Mouse (Mus musculus) erythroblast, embryonic 14.5 days (primary cell): ENCODE results near the gene B230118H07Rik. TPM values are rescaled to one million over a fixed set of nuclear protein-coding genes. Genes with fewer than 3 reads are reported as not detected.
A peak's percentile ranks its signal among the peaks of the same experiment; 100 is the strongest.

ENCODE experiments used
- H3K27me3 ChIP-seq: 2 replicates; pipeline ENCODE4 v1.6.1; 2012; ENCODE audit warnings: inconsistent platforms; ENCODE audit not compliant: control insufficient read depth
- H3K36me3 ChIP-seq: 2 replicates; pipeline ENCODE4 v1.6.1; 2012; ENCODE audit warnings: mild to moderate bottlenecking, inconsistent platforms; ENCODE audit not compliant: control insufficient read depth
- H3K4me1 ChIP-seq: 2 replicates; pipeline ENCODE4 v1.6.1; 2012; ENCODE audit warnings: inconsistent platforms; ENCODE audit not compliant: control insufficient read depth
- H3K4me3 ChIP-seq: replicated peaks from 2 replicates; pipeline ENCODE3; 2012; ENCODE audit warnings: moderate library complexity, mild to moderate bottlenecking, inconsistent platforms
- H3K9me3 ChIP-seq: 2 replicates; pipeline ENCODE4 v1.6.1; 2012; ENCODE audit warnings: low read length, inconsistent platforms, mixed read lengths; ENCODE audit not compliant: control insufficient read depth
- GATA1 ChIP-seq: IDR thresholded peaks from 2 replicates; pipeline ENCODE4 v1.6.1; 2012; ENCODE audit warnings: low read length, inconsistent platforms, mixed read lengths
- TAL1 ChIP-seq: IDR thresholded peaks from 3 replicates; pipeline ENCODE4 v1.6.1; 2012; ENCODE audit warnings: low read length, inconsistent platforms, mixed read lengths
- polyA plus RNA-seq: library from polyadenylated mRNA; stranded (reverse); fragments of >175 nt; gene quantifications from 2 replicates; pipeline ENCODE4 v1.2.3, GENCODE M21; 2012

B230118H07Rik gene
- 0.05 and 0.13 TPM in 2 replicates for polyA plus RNA-seq

- peaks cover 6% of the 10 kb centered on the region for H3K4me1 ChIP-seq
- no peaks in the 10 kb centered on the region for H3K27me3 ChIP-seq
- 0 out of 2 replicates have a peak, but pooled peaks cover under 1% of the 10 kb centered on the region for H3K9me3 ChIP-seq
- TF ChIP-seq TAL1: no peak
- no peak for TF ChIP-seq GATA1
- H3K4me3 ChIP-seq: no peak within 1 kb of the TSS
- H3K36me3 ChIP-seq: no peaks in the 10 kb centered on the region
Observed at GRCm38 (mm10) chr2:101649114-101649671, at the start of gene B230118H07Rik, which contains the start of gene Rag1. TSS of gene B230118H07Rik (minus strand) at chr2:101649532. TSS of gene Rag1 (minus strand) at chr2:101649501.

- TF ChIP-seq GATA1: no peak
- TF ChIP-seq TAL1: no peak
- Histone ChIP-seq H3K4me3 (no peak overlapping the region), H3K36me3 (peaks cover 59% of the 10 kb centered on the region), H3K9me3 (no peaks in the 10 kb centered on the region), H3K27me3 (no peaks in the 10 kb centered on the region), H3K4me1 (no peaks in the 10 kb centered on the region)
Observed at GRCm38 (mm10) chr2:101695584-101695983, 46.3 kb upstream of the B230118H07Rik start.

GRCm38 (mm10) chr2:101693577-101694215 is 44.4 kb upstream of the B230118H07Rik start:
- no peak for TF ChIP-seq TAL1
- TF ChIP-seq GATA1: no peak

GRCm38 (mm10) chr2:101693043-101693442 is 43.7 kb upstream of the B230118H07Rik start:
- Histone ChIP-seq H3K4me3 (no peak overlapping the region), H3K27me3 (no peaks in the 10 kb centered on the region), H3K4me1 (no peaks in the 10 kb centered on the region), H3K9me3 (no peaks in the 10 kb centered on the region), H3K36me3 (peaks cover 68% of the 10 kb centered on the region)
- TF ChIP-seq TAL1 (no peak), GATA1 (no peak)

More at GRCm38 (mm10) chr2:101693577-101694215, 44.4 kb upstream of the B230118H07Rik start:
- Histone ChIP-seq H3K36me3 (peaks cover 69% of the 10 kb centered on the region), H3K4me1 (no peaks in the 10 kb centered on the region), H3K27me3 (no peaks in the 10 kb centered on the region), H3K4me3 (no peak overlapping the region), H3K9me3 (no peaks in the 10 kb centered on the region)

- TF ChIP-seq GATA1 (no peak), TAL1 (no peak)
- Histone ChIP-seq H3K27me3 (no peaks in the 10 kb centered on the region), H3K4me1 (no peaks in the 10 kb centered on the region), H3K36me3 (peaks cover 64% of the 10 kb centered on the region), H3K9me3 (no peaks in the 10 kb centered on the region), H3K4me3 (no peak overlapping the region)
Observed at GRCm38 (mm10) chr2:101690252-101690827, 41.0 kb upstream of the B230118H07Rik start.

GRCm38 (mm10) chr2:101688011-101688410 is 38.7 kb upstream of the B230118H07Rik start:
- TF ChIP-seq TAL1: no peak
- TF ChIP-seq GATA1: no peak
- no peaks in the 10 kb centered on the region for H3K4me1 ChIP-seq
- H3K9me3 ChIP-seq: no peaks in the 10 kb centered on the region
- no peak overlapping the region for H3K4me3 ChIP-seq
- no peaks in the 10 kb centered on the region for H3K27me3 ChIP-seq
- H3K36me3 ChIP-seq: peaks cover 73% of the 10 kb centered on the region

- Histone ChIP-seq H3K4me3 (no peak overlapping the region), H3K36me3 (peaks cover 58% of the 10 kb centered on the region), H3K9me3 (no peaks in the 10 kb centered on the region), H3K27me3 (no peaks in the 10 kb centered on the region), H3K4me1 (peaks cover 5% of the 10 kb centered on the region)
- TF ChIP-seq TAL1 (no peak), GATA1 (no peak)
Observed at GRCm38 (mm10) chr2:101684421-101684820, 35.1 kb upstream of the B230118H07Rik start.

- Histone ChIP-seq H3K27me3 (peaks cover 20% of the 10 kb centered on the region), H3K9me3 (no peaks in the 10 kb centered on the region), H3K4me1 (peaks cover 17% of the 10 kb centered on the region), H3K4me3 (peak overlapping the region; percentile 88), H3K36me3 (peaks cover 19% of the 10 kb centered on the region)
- TF ChIP-seq GATA1 (no peak), TAL1 (no peak)
Observed at GRCm38 (mm10) chr2:101679164-101679784, 29.9 kb upstream of the B230118H07Rik start.

GRCm38 (mm10) chr2:101678236-101679021 is 29.1 kb upstream of the B230118H07Rik start, which contains the start of gene Traf6:
TSS of gene Traf6 (plus strand) at chr2:101678429.
- Histone ChIP-seq H3K4me3 (peak within 1 kb of the TSS; percentile 88), H3K27me3 (peaks cover 20% of the 10 kb centered on the region), H3K4me1 (peaks cover 17% of the 10 kb centered on the region), H3K9me3 (no peaks in the 10 kb centered on the region), H3K36me3 (peaks cover 13% of the 10 kb centered on the region)
- TF ChIP-seq GATA1: no peak
- no peak for TF ChIP-seq TAL1
